Mouse (Mus musculus): ENCODE measurements around the gene Ncln.

Ncln gene

GRCm38 (mm10) chr10:81486496-81486895, 9.7 kb downstream of the Ncln start:
- DNase-seq: no peak

GRCm38 (mm10) chr10:81485479-81486018, 10.6 kb downstream of the Ncln start:
- no peak for DNase-seq

GRCm38 (mm10) chr10:81485060-81485449, 11.1 kb downstream of the Ncln start:
- DNase-seq: no peak

GRCm38 (mm10) chr10:81484441-81485059, 11.6 kb downstream of the Ncln start:
- no peak for DNase-seq

GRCm38 (mm10) chr10:81483983-81484382, 12.2 kb downstream of the Ncln start:
- no peak for DNase-seq

- DNase-seq: no peak
Measured at GRCm38 (mm10) chr10:81482533-81482889, 13.7 kb downstream of the Ncln start, which contains the start of gene Celf5. Gene Celf5, minus strand, starts transcription at chr10:81482709.

- DNase-seq: no peak
Measured at GRCm38 (mm10) chr10:81481605-81482532, 14.3 kb downstream of the Ncln start.

GRCm38 (mm10) chr10:81474461-81474860, 21.7 kb downstream of the Ncln start:
- no peak for DNase-seq

- peak; percentile 95 for DNase-seq
Measured at GRCm38 (mm10) chr10:81473003-81473451, 23.2 kb downstream of the Ncln start.

GRCm38 (mm10) chr10:81472403-81473002, 23.7 kb downstream of the Ncln start:
- no peak for DNase-seq

- no peak for DNase-seq
Measured at GRCm38 (mm10) chr10:81470454-81470853, 25.7 kb downstream of the Ncln start.

GRCm38 (mm10) chr10:81469253-81469652, 26.9 kb downstream of the Ncln start:
- peak; percentile 67 for DNase-seq

GRCm38 (mm10) chr10:81467670-81468235, 28.4 kb downstream of the Ncln start:
- no peak for DNase-seq

GRCm38 (mm10) chr10:81466881-81467280, 29.3 kb downstream of the Ncln start:
- DNase-seq: no peak

GRCm38 (mm10) chr10:81466066-81466465, 30.1 kb downstream of the Ncln start:
- no peak for DNase-seq

- DNase-seq: no peak
Measured at GRCm38 (mm10) chr10:81465265-81465645, 30.9 kb downstream of the Ncln start.

- no peak for DNase-seq
Measured at GRCm38 (mm10) chr10:81464405-81465264, 31.6 kb downstream of the Ncln start.

- DNase-seq: no peak
Measured at GRCm38 (mm10) chr10:81463531-81463930, 32.7 kb downstream of the Ncln start.

GRCm38 (mm10) chr10:81462917-81463316, 33.3 kb downstream of the Ncln start:
- no peak for DNase-seq

GRCm38 (mm10) chr10:81462415-81462804, 33.8 kb downstream of the Ncln start:
- DNase-seq: no peak

GRCm38 (mm10) chr10:81461673-81462414, 34.3 kb downstream of the Ncln start:
- DNase-seq: no peak

All from layer of hippocampus, adult 9-11 months (tissue).